Mouse (Mus musculus): ENCODE data around the gene Eif4g1. TPM values are rescaled to one million over a fixed set of nuclear protein-coding genes. Genes with fewer than 3 reads are reported as not detected.

Eif4g1 gene
- polyA plus RNA-seq, 2 experiments, result 148 to 299 TPM

GRCm38 (mm10) chr16:20726384-20726783 is 58.3 kb downstream of the Eif4g1 start:
- no peak for TF ChIP-seq POLR2A (IDR thresholded peaks at IDR 0.05; ENCODE audit: borderline replicate concordance, extremely low read depth, insufficient read depth, insufficient read length)
- H3K27me3 ChIP-seq (ENCODE audit: control insufficient read depth, insufficient read depth, low read length), result no peaks in the 10 kb centered on the region
- no peak overlapping the region for H3K4me2 ChIP-seq (replicated peaks; ENCODE audit: low read depth, low read length, severe bottlenecking)
- H3K36me3 ChIP-seq (ENCODE audit: control insufficient read depth, insufficient read depth, low read length), result peaks cover 15% of the 10 kb centered on the region
- DNase-seq (ENCODE audit: low spot score) (no peak), ATAC-seq (ENCODE audit: low FRiP score, low read depth) (no peak)
- no peak overlapping the region for H3K4me3 ChIP-seq (replicated peaks; ENCODE audit: low read length)
- WGBS, result 53% methylated on average over 1 of the region's 1 CpGs
- no peak overlapping the region for H3K27ac ChIP-seq (replicated peaks; ENCODE audit: low read depth, low read length)
- H3K4me1 ChIP-seq (ENCODE audit: control insufficient read depth, insufficient read depth, low read length), result peaks cover 4% of the 10 kb centered on the region
- H3K9ac ChIP-seq (ENCODE audit: low read depth, low read length, severe bottlenecking), result no peak overlapping the region
- H3K9me3 ChIP-seq (ENCODE audit: control insufficient read depth, low read length), result no peaks in the 10 kb centered on the region

GRCm38 (mm10) chr16:20730293-20730711 is 62.2 kb downstream of the Eif4g1 start:
- H3K4me3 ChIP-seq (replicated peaks; ENCODE audit: low read length), result no peak overlapping the region
- no peak for ATAC-seq (ENCODE audit: low FRiP score, low read depth)

GRCm38 (mm10) chr16:20731688-20732087 is 63.6 kb downstream of the Eif4g1 start:
- no peak for DNase-seq (ENCODE audit: low spot score)
- Histone ChIP-seq H3K27me3 (ENCODE audit: control insufficient read depth, insufficient read depth, low read length) (peaks cover 26% of the 10 kb centered on the region), H3K9me3 (ENCODE audit: control insufficient read depth, low read length) (no peaks in the 10 kb centered on the region), H3K36me3 (ENCODE audit: control insufficient read depth, insufficient read depth, low read length) (peaks cover 9% of the 10 kb centered on the region; the same call in 1 of the 2 replicates), H3K9ac (ENCODE audit: low read depth, low read length, severe bottlenecking) (no peak overlapping the region), H3K4me3 (replicated peaks; ENCODE audit: low read length) (no peak overlapping the region), H3K4me1 (ENCODE audit: control insufficient read depth, insufficient read depth, low read length) (peaks cover 7% of the 10 kb centered on the region; the same call in 1 of the 2 replicates), H3K4me2 (replicated peaks; ENCODE audit: low read depth, low read length, severe bottlenecking) (no peak overlapping the region), H3K27ac (replicated peaks; ENCODE audit: low read depth, low read length) (no peak overlapping the region)
- TF ChIP-seq POLR2A (IDR thresholded peaks at IDR 0.05; ENCODE audit: borderline replicate concordance, extremely low read depth, insufficient read depth, insufficient read length), result no peak
- WGBS, result 69% methylated on average over 5 of the region's 5 CpGs
- ATAC-seq (ENCODE audit: low FRiP score, low read depth), result no peak

More at GRCm38 (mm10) chr16:20730293-20730711, 62.2 kb downstream of the Eif4g1 start:
- H3K9ac ChIP-seq (ENCODE audit: low read depth, low read length, severe bottlenecking), result no peak overlapping the region
- peaks cover 7% of the 10 kb centered on the region; the same call in 1 of the 2 replicates for H3K4me1 ChIP-seq (ENCODE audit: control insufficient read depth, insufficient read depth, low read length)
- no peak overlapping the region for H3K27ac ChIP-seq (replicated peaks; ENCODE audit: low read depth, low read length)
- DNase-seq (ENCODE audit: low spot score), result no peak
- peaks cover 16% of the 10 kb centered on the region for H3K27me3 ChIP-seq (ENCODE audit: control insufficient read depth, insufficient read depth, low read length)
- H3K9me3 ChIP-seq (ENCODE audit: control insufficient read depth, low read length), result no peaks in the 10 kb centered on the region
- H3K36me3 ChIP-seq (ENCODE audit: control insufficient read depth, insufficient read depth, low read length), result no peaks in the 10 kb centered on the region; the same call in 1 of the 2 replicates
- 45% methylated on average over 5 of the region's 5 CpGs for WGBS
- H3K4me2 ChIP-seq (replicated peaks; ENCODE audit: low read depth, low read length, severe bottlenecking), result no peak overlapping the region
- no peak for TF ChIP-seq POLR2A (IDR thresholded peaks at IDR 0.05; ENCODE audit: borderline replicate concordance, extremely low read depth, insufficient read depth, insufficient read length)

- DNase-seq (ENCODE audit: low spot score), result peak; percentile 34
- WGBS, result 0% methylated on average over 13 of the region's 30 CpGs
- peaks cover 7% of the 10 kb centered on the region; the same call in 1 of the 2 replicates for H3K4me1 ChIP-seq (ENCODE audit: control insufficient read depth, insufficient read depth, low read length)
- peak; percentile 61 for ATAC-seq (ENCODE audit: low FRiP score, low read depth)
- peaks cover 26% of the 10 kb centered on the region for H3K27me3 ChIP-seq (ENCODE audit: control insufficient read depth, insufficient read depth, low read length)
- peaks cover 12% of the 10 kb centered on the region; the same call in 1 of the 2 replicates for H3K36me3 ChIP-seq (ENCODE audit: control insufficient read depth, insufficient read depth, low read length)
- H3K4me3 ChIP-seq (replicated peaks; ENCODE audit: low read length), result peak overlapping the region; percentile 73
- H3K4me2 ChIP-seq (replicated peaks; ENCODE audit: low read depth, low read length, severe bottlenecking), result peak overlapping the region; percentile 96
- peak overlapping the region; percentile 86 for H3K9ac ChIP-seq (ENCODE audit: low read depth, low read length, severe bottlenecking)
- H3K9me3 ChIP-seq (ENCODE audit: control insufficient read depth, low read length), result no peaks in the 10 kb centered on the region
- TF ChIP-seq POLR2A (IDR thresholded peaks at IDR 0.05; ENCODE audit: borderline replicate concordance, extremely low read depth, insufficient read depth, insufficient read length), result no peak
- H3K27ac ChIP-seq (replicated peaks; ENCODE audit: low read depth, low read length), result peak overlapping the region; percentile 85
Observed at GRCm38 (mm10) chr16:20732251-20732924, 64.3 kb downstream of the Eif4g1 start.

- peaks cover 26% of the 10 kb centered on the region for H3K27me3 ChIP-seq (ENCODE audit: control insufficient read depth, insufficient read depth, low read length)
- H3K9me3 ChIP-seq (ENCODE audit: control insufficient read depth, low read length), result no peaks in the 10 kb centered on the region
- peaks cover 7% of the 10 kb centered on the region; the same call in 1 of the 2 replicates for H3K4me1 ChIP-seq (ENCODE audit: control insufficient read depth, insufficient read depth, low read length)
- peak within 1 kb of the TSS; percentile 96 for H3K4me2 ChIP-seq (replicated peaks; ENCODE audit: low read depth, low read length, severe bottlenecking)
- peak within 1 kb of the TSS; percentile 85 for H3K27ac ChIP-seq (replicated peaks; ENCODE audit: low read depth, low read length)
- TF ChIP-seq POLR2A (IDR thresholded peaks at IDR 0.05; ENCODE audit: borderline replicate concordance, extremely low read depth, insufficient read depth, insufficient read length), result no peak
- DNase-seq (ENCODE audit: low spot score), result peak; percentile 66
- ATAC-seq (ENCODE audit: low FRiP score, low read depth), result peak; percentile 90
- peak within 1 kb of the TSS; percentile 73 for H3K4me3 ChIP-seq (replicated peaks; ENCODE audit: low read length)
- under 1% methylated on average over 56 of the region's 70 CpGs for WGBS
- H3K36me3 ChIP-seq (ENCODE audit: control insufficient read depth, insufficient read depth, low read length), result peaks cover 13% of the 10 kb centered on the region; the same call in 1 of the 2 replicates
- H3K9ac ChIP-seq (ENCODE audit: low read depth, low read length, severe bottlenecking), result peak within 1 kb of the TSS; percentile 86
Observed at GRCm38 (mm10) chr16:20732925-20733730, 65.0 kb downstream of the Eif4g1 start, which contains the start of gene Chrd. Chrd (plus strand) TSS chr16:20733127.

Measured in limb, embryonic 14.5 days (tissue).